Mouse (Mus musculus): ENCODE measurements around the gene Esm1. TPM values are rescaled to one million over a fixed set of nuclear protein-coding genes. Genes with fewer than 3 reads are reported as not detected.

The Esm1 gene
- total and polyA plus RNA-seq, 3 experiments = 0.34 to 0.94 (median 0.53) TPM

GRCm38 (mm10) chr13:113221851-113222250 is 12.4 kb downstream of the Esm1 start:
- Histone ChIP-seq H3K4me1 (ENCODE audit: control insufficient read depth, insufficient read depth, low read length) (peaks cover 7% of the 10 kb centered on the region), H3K79me2 (replicated peaks; ENCODE audit: control insufficient read depth, insufficient read depth, low read length) (no peaks in the 10 kb centered on the region), H3K27me3 (ENCODE audit: control insufficient read depth, insufficient read depth, low read length) (no peaks in the 10 kb centered on the region), H3K27ac (peak overlapping the region; percentile 15; the same call in 1 of the 2 replicates), H3K9ac (ENCODE audit: low read depth, low read length) (no peak overlapping the region), H3K4me3 (no peak overlapping the region; the same call in 1 of the 2 replicates), H3K36me3 (ENCODE audit: control insufficient read depth, insufficient read depth, low read length) (no peaks in the 10 kb centered on the region; the same call in 1 of the 2 replicates)
- WGBS = 29% methylated on average over 6 of the region's 6 CpGs
- TF ChIP-seq POLR2A (IDR thresholded peaks at IDR 0.05; ENCODE audit: insufficient read depth, low read depth, low read length) = no peak
- TF ChIP-seq EP300 (IDR thresholded peaks at IDR 0.05; ENCODE audit: insufficient read depth, low read depth, low read length) = no peak
- TF ChIP-seq CTCF (IDR thresholded peaks at IDR 0.05) = no peak
- DNase-seq = no peak
- intact Hi-C loops (cut with DNase I) = loop anchor here (5.0 kb wide), 1 partner anchor 395 kb away; the partner anchor contains the start of gene Snx18

GRCm38 (mm10) chr13:113224105-113224504 is 14.6 kb downstream of the Esm1 start:
- Histone ChIP-seq H3K9ac (ENCODE audit: low read depth, low read length) (no peak overlapping the region), H3K27me3 (ENCODE audit: control insufficient read depth, insufficient read depth, low read length) (no peaks in the 10 kb centered on the region), H3K4me3 (peak overlapping the region; percentile 51), H3K4me1 (ENCODE audit: control insufficient read depth, insufficient read depth, low read length) (peaks cover 7% of the 10 kb centered on the region), H3K36me3 (ENCODE audit: control insufficient read depth, insufficient read depth, low read length) (no peaks in the 10 kb centered on the region; the same call in 1 of the 2 replicates), H3K79me2 (replicated peaks; ENCODE audit: control insufficient read depth, insufficient read depth, low read length) (no peaks in the 10 kb centered on the region), H3K27ac (peak overlapping the region; percentile 81)
- intact Hi-C loops (cut with DNase I) = loop anchor here (5.0 kb wide), 1 partner anchor 393 kb away; the partner anchor contains the start of gene Snx18
- TF ChIP-seq POLR2A (IDR thresholded peaks at IDR 0.05; ENCODE audit: insufficient read depth, low read depth, low read length) (no peak; the same call in 1 of the 2 replicates), CTCF (IDR thresholded peaks at IDR 0.05) (no peak), EP300 (IDR thresholded peaks at IDR 0.05; ENCODE audit: insufficient read depth, low read depth, low read length) (no peak)
- peak; percentile 58 to 70 for DNase-seq
- 7% methylated on average over 2 of the region's 2 CpGs for WGBS

GRCm38 (mm10) chr13:113225811-113226210 is 16.4 kb downstream of the Esm1 start, which contains the start of gene Gzmk:
Gene Gzmk (minus strand): TSS chr13:113225908.
- intact Hi-C loops (cut with DNase I) = loop anchor here (1.0 kb wide), 1 partner anchor 40 kb away; no protein-coding TSS in a partner anchor
- H3K4me1 ChIP-seq (ENCODE audit: control insufficient read depth, insufficient read depth, low read length) = peaks cover 7% of the 10 kb centered on the region
- H3K27ac ChIP-seq = no peak within 1 kb of the TSS
- H3K79me2 ChIP-seq (replicated peaks; ENCODE audit: control insufficient read depth, insufficient read depth, low read length) = no peaks in the 10 kb centered on the region
- DNase-seq = no peak
- 72% methylated on average over 7 of the region's 7 CpGs for WGBS
- H3K9ac ChIP-seq (ENCODE audit: low read depth, low read length) = no peak within 1 kb of the TSS
- H3K27me3 ChIP-seq (ENCODE audit: control insufficient read depth, insufficient read depth, low read length) = no peaks in the 10 kb centered on the region
- no peak for TF ChIP-seq CTCF (IDR thresholded peaks at IDR 0.05)
- TF ChIP-seq EP300 (IDR thresholded peaks at IDR 0.05; ENCODE audit: insufficient read depth, low read depth, low read length) = no peak
- no peak for TF ChIP-seq POLR2A (IDR thresholded peaks at IDR 0.05; ENCODE audit: insufficient read depth, low read depth, low read length)
- no peaks in the 10 kb centered on the region; the same call in 1 of the 2 replicates for H3K36me3 ChIP-seq (ENCODE audit: control insufficient read depth, insufficient read depth, low read length)
- no peak within 1 kb of the TSS for H3K4me3 ChIP-seq

- intact Hi-C loops (cut with DNase I) = no loop called here
- no peak for DNase-seq
- Histone ChIP-seq H3K4me3 (no peak overlapping the region), H3K4me1 (ENCODE audit: control insufficient read depth, insufficient read depth, low read length) (peaks cover 2% of the 10 kb centered on the region), H3K79me2 (replicated peaks; ENCODE audit: control insufficient read depth, insufficient read depth, low read length) (no peaks in the 10 kb centered on the region), H3K27me3 (ENCODE audit: control insufficient read depth, insufficient read depth, low read length) (no peaks in the 10 kb centered on the region), H3K9ac (ENCODE audit: low read depth, low read length) (no peak overlapping the region), H3K36me3 (ENCODE audit: control insufficient read depth, insufficient read depth, low read length) (no peaks in the 10 kb centered on the region; the same call in 1 of the 2 replicates), H3K27ac (no peak overlapping the region)
- TF ChIP-seq POLR2A (IDR thresholded peaks at IDR 0.05; ENCODE audit: insufficient read depth, low read depth, low read length) (no peak), CTCF (IDR thresholded peaks at IDR 0.05) (no peak), EP300 (IDR thresholded peaks at IDR 0.05; ENCODE audit: insufficient read depth, low read depth, low read length) (no peak)
- 62% methylated on average over 4 of the region's 4 CpGs for WGBS
These were observed 17.6 kb downstream of the Esm1 start for GRCm38 (mm10) chr13:113227076-113227475.

GRCm38 (mm10) chr13:113227666-113228463 is 18.4 kb downstream of the Esm1 start:
- 83% methylated on average over 17 of the region's 17 CpGs for WGBS
- intact Hi-C loops (cut with DNase I) = no loop called here
- Histone ChIP-seq H3K4me1 (ENCODE audit: control insufficient read depth, insufficient read depth, low read length) (peaks cover 2% of the 10 kb centered on the region), H3K9ac (ENCODE audit: low read depth, low read length) (no peak overlapping the region), H3K36me3 (ENCODE audit: control insufficient read depth, insufficient read depth, low read length) (no peaks in the 10 kb centered on the region), H3K27me3 (ENCODE audit: control insufficient read depth, insufficient read depth, low read length) (no peaks in the 10 kb centered on the region), H3K27ac (no peak overlapping the region), H3K4me3 (no peak overlapping the region), H3K79me2 (replicated peaks; ENCODE audit: control insufficient read depth, insufficient read depth, low read length) (no peaks in the 10 kb centered on the region)
- no peak for TF ChIP-seq POLR2A (IDR thresholded peaks at IDR 0.05; ENCODE audit: insufficient read depth, low read depth, low read length)
- peak; percentile 59 for TF ChIP-seq CTCF (IDR thresholded peaks at IDR 0.05)
- DNase-seq = no peak

GRCm38 (mm10) chr13:113242129-113242528 is 32.7 kb downstream of the Esm1 start:
- no peak overlapping the region for H3K9ac ChIP-seq (ENCODE audit: low read depth, low read length)
- no peak for DNase-seq
- TF ChIP-seq EP300 (IDR thresholded peaks at IDR 0.05; ENCODE audit: insufficient read depth, low read depth, low read length) (no peak), POLR2A (IDR thresholded peaks at IDR 0.05; ENCODE audit: insufficient read depth, low read depth, low read length) (no peak), CTCF (IDR thresholded peaks at IDR 0.05) (no peak)
- no peaks in the 10 kb centered on the region for H3K36me3 ChIP-seq (ENCODE audit: control insufficient read depth, insufficient read depth, low read length)
- WGBS = 26% methylated on average over 6 of the region's 6 CpGs
- no peak overlapping the region for H3K4me3 ChIP-seq
- no peak overlapping the region for H3K27ac ChIP-seq
- no peaks in the 10 kb centered on the region for H3K27me3 ChIP-seq (ENCODE audit: control insufficient read depth, insufficient read depth, low read length)
- peaks cover 1% of the 10 kb centered on the region; the same call in 1 of the 2 replicates for H3K4me1 ChIP-seq (ENCODE audit: control insufficient read depth, insufficient read depth, low read length)
- intact Hi-C loops (cut with DNase I) = no loop called here
- H3K79me2 ChIP-seq (replicated peaks; ENCODE audit: control insufficient read depth, insufficient read depth, low read length) = no peaks in the 10 kb centered on the region
